Mouse (Mus musculus) layer of hippocampus, postnatal 10 days (tissue): ENCODE data around the gene Tmem184c. TPM values are rescaled to one million over a fixed set of nuclear protein-coding genes. Genes with fewer than 3 reads are reported as not detected.

Experiments
- DNase-seq, 2 experiments: peaks; one replicate each; pipeline ENCODE4 v3.0.0; 2021; ENCODE audit warnings: low spot score in 2 of 2
- long read RNA-seq: library from polyadenylated mRNA; stranded (forward); transcript quantifications from one replicate; pipeline ENCODE4 v2.0.0, GENCODE M21; 2023
- total RNA-seq, 2 experiments: library from RNA; stranded (reverse); gene quantifications; 2 replicates each; pipeline ENCODE4 v1.2.3; 2021

The Tmem184c gene
- 10 to 100 TPM; 66.3 to 66.4 TPM for total RNA-seq
- long read RNA-seq, transcript Tmem184c-201 (10 exons, 2,678 nt) = major isoform, 88 of 99 reads
- long read RNA-seq, partial matches to known transcripts = 4 of 99 reads
- long read RNA-seq, other reads (novel, unspliced or antisense) = 7 of 99 reads

- DNase-seq = peak; percentile 98 to 99
These were observed at the start of gene Tmem184c for GRCm38 (mm10) chr8:77610374-77610969. Gene Tmem184c (minus strand): TSS chr8:77610698.

- DNase-seq = no peak
These were observed 49.1 kb upstream of the Tmem184c start for GRCm38 (mm10) chr8:77659534-77660080.

- DNase-seq = no peak
These were observed 47.9 kb upstream of the Tmem184c start for GRCm38 (mm10) chr8:77658356-77658755.

GRCm38 (mm10) chr8:77650646-77651190 lies 40.2 kb upstream of the Tmem184c start:
- DNase-seq = no peak

- no peak for DNase-seq
These were observed 29.8 kb upstream of the Tmem184c start for GRCm38 (mm10) chr8:77640093-77640839.

GRCm38 (mm10) chr8:77637593-77637992 lies 27.1 kb upstream of the Tmem184c start:
- no peak for DNase-seq

GRCm38 (mm10) chr8:77634035-77634434 lies 23.5 kb upstream of the Tmem184c start:
- no peak for DNase-seq

- DNase-seq = no peak
These were observed 22.7 kb upstream of the Tmem184c start for GRCm38 (mm10) chr8:77633211-77633610.

GRCm38 (mm10) chr8:77630691-77631090 lies 20.2 kb upstream of the Tmem184c start:
- DNase-seq = no peak

GRCm38 (mm10) chr8:77629858-77630537 lies 19.5 kb upstream of the Tmem184c start:
- peak; percentile 87 to 92 for DNase-seq

GRCm38 (mm10) chr8:77623677-77624209 lies 13.2 kb upstream of the Tmem184c start:
- DNase-seq = no peak

- peak; percentile 53 for DNase-seq
These were observed 7.4 kb upstream of the Tmem184c start for GRCm38 (mm10) chr8:77617916-77618315.

- no peak for DNase-seq
These were observed 877 bp downstream of the Tmem184c start for GRCm38 (mm10) chr8:77609621-77610020.

- no peak for DNase-seq
These were observed 26.3 kb downstream of the Tmem184c start for GRCm38 (mm10) chr8:77584174-77584573.

GRCm38 (mm10) chr8:77577674-77578073 lies 32.8 kb downstream of the Tmem184c start:
- no peak for DNase-seq

- DNase-seq = no peak
These were observed 36.3 kb downstream of the Tmem184c start for GRCm38 (mm10) chr8:77574229-77574628.

- DNase-seq = no peak
These were observed 49.1 kb downstream of the Tmem184c start for GRCm38 (mm10) chr8:77561441-77561840.

GRCm38 (mm10) chr8:77552491-77552890 lies 58.0 kb downstream of the Tmem184c start:
- DNase-seq = no peak

GRCm38 (mm10) chr8:77549881-77550580 lies 60.5 kb downstream of the Tmem184c start:
- DNase-seq = peak; percentile 9 to 28

GRCm38 (mm10) chr8:77549121-77549706 lies 61.3 kb downstream of the Tmem184c start, which contains the start of gene Prmt9:
Gene Prmt9 (plus strand): TSS chr8:77549397.
- peak; percentile 93 to 96 for DNase-seq
